Mouse (Mus musculus): Measurements from ENCODE around the gene Rcc2. TPM values are rescaled to one million over a fixed set of nuclear protein-coding genes. Genes with fewer than 3 reads are reported as not detected.
A peak's percentile ranks its signal among the peaks of the same experiment; 100 is the strongest.

The Rcc2 gene
- total RNA-seq, 2 experiments from 2014 or later, result 63.3 to 85.8 TPM

GRCm38 (mm10) chr4:140761601-140762000 lies 61.3 kb downstream of the Rcc2 start:
- DNase-seq, result no peak

GRCm38 (mm10) chr4:140763158-140763557 lies 62.8 kb downstream of the Rcc2 start:
- peak; percentile 62 to 63 for DNase-seq

GRCm38 (mm10) chr4:140765936-140766335 lies 65.6 kb downstream of the Rcc2 start:
- DNase-seq, result no peak

GRCm38 (mm10) chr4:140768973-140769372 lies 68.6 kb downstream of the Rcc2 start:
- no peak for DNase-seq

GRCm38 (mm10) chr4:140770433-140770832 lies 70.1 kb downstream of the Rcc2 start:
- DNase-seq, result peak; percentile 58 to 79

GRCm38 (mm10) chr4:140771091-140771490 lies 70.8 kb downstream of the Rcc2 start:
- DNase-seq, result peak in 1 of 2 experiments; percentile 31

Small RNA genes within 50 kb of the gene (microRNA-seq; reads per million reads assigned to microRNA genes)
- not detected for gene Gm23045
- not detected for gene Gm25951

Other genes with a start within 250 kb of the Rcc2 start
- 10 to 100 TPM; 11.9 to 17.7 TPM for gene Arhgef10l, start 34.5 kb upstream of the Rcc2 start, total RNA-seq (2021)
- not detected for gene Padi6, start 42.1 kb downstream of the Rcc2 start, total RNA-seq (2021)
- gene Padi4, start 73.7 kb downstream of the Rcc2 start, total RNA-seq (2021), result under 1 TPM; 0.23 to 0.63 TPM
- gene Padi3, start 110.1 kb downstream of the Rcc2 start, total RNA-seq (2021), result not detected
- gene Padi1, start 145.2 kb downstream of the Rcc2 start, total RNA-seq (2021), result not detected
- gene Padi2, start 205.8 kb downstream of the Rcc2 start, total RNA-seq (2021), result 10 to 100 TPM in 1 of 2 experiments, under 1 TPM in 1; 0.76 to 10.4 TPM